Mouse (Mus musculus) liver, adult 2 months (tissue): ENCODE results near the gene Gm29094.
"Not testable (repeated sequence)": the region's sequence is repeated elsewhere in the genome, so short reads cannot be mapped to it uniquely, and the experiment has no call there.

ENCODE experiments used
- CTCF ChIP-seq: fragments of 200-500 bp; IDR thresholded peaks from 2 replicates; pipeline ENCODE4 v1.5.1; 2011; ENCODE audit warnings: low read depth, low read length, control low read depth
- POLR2A ChIP-seq: fragments of 200-500 bp; IDR thresholded peaks from 2 replicates; pipeline ENCODE4 v1.6.1; 2011; ENCODE audit warnings: low read length, control low read depth; ENCODE audit not compliant: insufficient read depth; ENCODE audit errors: extremely low read depth

DNA sequence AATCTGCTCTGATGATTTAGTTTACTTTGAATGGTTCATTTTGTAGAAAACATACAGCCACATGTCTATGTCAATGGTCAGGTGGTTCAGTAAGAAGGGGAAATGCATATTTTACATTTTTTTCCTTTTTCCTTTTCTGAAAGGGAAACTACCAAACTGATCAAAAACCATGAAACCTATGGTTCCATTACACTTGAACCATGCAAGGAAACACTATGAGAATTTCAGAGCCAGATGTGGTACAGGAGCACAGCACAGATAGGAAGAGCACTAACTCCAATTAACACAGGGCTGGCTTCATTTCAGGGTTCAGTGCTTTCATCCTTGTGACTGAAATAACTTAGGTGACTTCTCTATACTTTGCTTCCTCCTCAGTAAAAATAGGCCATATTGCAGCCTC lies 3.1 kb downstream of the Gm29094 start:
- not testable (repeated sequence) for TF ChIP-seq POLR2A, CTCF
